Comparison of ENCODE assay signal across 9 mouse cellular contexts in genomic region chr3:51326664-51327428, GRCm38 (mm10). TPM values are rescaled to one million over a fixed set of nuclear protein-coding genes. Genes with fewer than 3 reads are reported as not detected.
DNase-seq lines count a peak whose midpoint lies in the region; ATAC-seq and TF ChIP-seq lines count a peak whose summit lies in the region.
"Had no signal": no experiment of that assay in that cellular context is flagged by ENCODE, and none has a peak within 500 bp of the region (broad histone marks: within the 10 kb centered on the region; RNA-seq: fewer than 3 reads in every experiment).

No protein-coding gene starts in this region.

- H3K36me3 ChIP-seq in liver, adult 2 months (ENCODE audit: control insufficient read depth, insufficient read depth, low read length) = peaks cover 4% of the 10 kb centered on the region; the same call in 1 of the 2 replicates
- H3K36me3 ChIP-seq in liver, embryonic 11.5 days (ENCODE audit: control insufficient read depth, insufficient read depth, low read length) = peaks cover 5% of the 10 kb centered on the region; the same call in 1 of the 2 replicates
- H3K36me3 ChIP-seq in heart, postnatal 0 days (replicated peaks; ENCODE audit: control insufficient read depth, insufficient read depth, low read length) = peaks cover 19% of the 10 kb centered on the region

- H3K4me1 ChIP-seq in liver, adult 2 months (ENCODE audit: control insufficient read depth, insufficient read depth, low read length) = peaks cover 9% of the 10 kb centered on the region
- H3K4me1 ChIP-seq in liver, embryonic 11.5 days (replicated peaks; ENCODE audit: control insufficient read depth, insufficient read depth, low read length) = no peaks in the 10 kb centered on the region
- H3K4me1 ChIP-seq in heart, postnatal 0 days (ENCODE audit: control insufficient read depth, insufficient read depth) = no peaks in the 10 kb centered on the region

- no peak for TF ChIP-seq EP300 in heart, postnatal 0 days (IDR thresholded peaks at IDR 0.05; ENCODE audit: low read depth)

- no peak overlapping the region for H3K9ac ChIP-seq in liver, adult 2 months (ENCODE audit: low read depth, low read length)
- no peak overlapping the region for H3K9ac ChIP-seq in liver, embryonic 11.5 days (ENCODE audit: low read depth, low read length)
- H3K9ac ChIP-seq in heart, postnatal 0 days (replicated peaks; ENCODE audit: low read depth, low read length) = no peak overlapping the region
- H3K9ac ChIP-seq: limb, embryonic 13.5 days had no signal

- no peaks in the 10 kb centered on the region for H3K27me3 ChIP-seq in liver, adult 2 months (ENCODE audit: control insufficient read depth, insufficient read depth, low read length)
- no peaks in the 10 kb centered on the region for H3K27me3 ChIP-seq in liver, embryonic 11.5 days (replicated peaks; ENCODE audit: control insufficient read depth, insufficient read depth, low read length)
- H3K27me3 ChIP-seq in heart, postnatal 0 days (ENCODE audit: control insufficient read depth, insufficient read depth, low read length) = no peaks in the 10 kb centered on the region
- H3K27me3 ChIP-seq: limb, embryonic 13.5 days had no signal

- H3K4me2 ChIP-seq in liver, embryonic 11.5 days = no peak overlapping the region
- H3K4me2 ChIP-seq in heart, postnatal 0 days (ENCODE audit: low read depth, low read length) = no peak overlapping the region
- H3K4me2 ChIP-seq: limb, embryonic 13.5 days had no signal

- DNase-seq in liver, adult 2 months (ENCODE audit: extremely low read depth, low read depth, low spot score) = peak; percentile 69
- no peak for DNase-seq in liver, embryonic 11.5 days (ENCODE audit: low spot score)
- peak; percentile 73 for DNase-seq in brain, adult 2 months (ENCODE audit: low read depth, low spot score)
- no peak for DNase-seq in heart, postnatal 0 days (ENCODE audit: low spot score)
- peak; percentile 63 for DNase-seq in layer of hippocampus, adult 9-11 months
- peak; percentile 14 for DNase-seq in right cerebral cortex, postnatal 25 days
- no peak for DNase-seq in retina, embryonic 14.5 days (ENCODE audit: low spot score)
- no peak for DNase-seq in retina, postnatal 1 day

- WGBS in liver, adult 2 months = 14% methylated on average over 3 of the region's 3 CpGs
- 71% methylated on average over 3 of the region's 3 CpGs for WGBS in liver, embryonic 11.5 days
- 47% methylated on average over 3 of the region's 3 CpGs for WGBS in heart, postnatal 0 days

- no peak overlapping the region for H3K27ac ChIP-seq in liver, adult 2 months (replicated peaks; ENCODE audit: insufficient read depth, low read depth, low read length)
- no peak overlapping the region for H3K27ac ChIP-seq in liver, embryonic 11.5 days (ENCODE audit: low read depth, low read length)
- H3K27ac ChIP-seq in heart, postnatal 0 days (ENCODE audit: low read depth) = 0 out of 2 replicates have a peak overlapping the region, but pooled peaks have one; percentile 23

- ATAC-seq in liver, embryonic 11.5 days (replicated peaks; ENCODE audit: low FRiP score) = no peak
- ATAC-seq in heart, postnatal 0 days (ENCODE audit: insufficient read depth, low read depth) = peak; percentile 82

- TF ChIP-seq CTCF in liver, adult 2 months (IDR thresholded peaks at IDR 0.05; ENCODE audit: low read depth, low read length) = no peak
- no peak for TF ChIP-seq CTCF in heart, postnatal 0 days (IDR thresholded peaks at IDR 0.05; ENCODE audit: low read depth)

- peaks cover 23% of the 10 kb centered on the region; the same call in 1 of the 2 replicates for H3K79me2 ChIP-seq in liver, adult 2 months (ENCODE audit: control insufficient read depth, insufficient read depth, low read length)

- peaks cover 4% of the 10 kb centered on the region; the same call in 1 of the 2 replicates for H3K9me3 ChIP-seq in liver, embryonic 11.5 days (ENCODE audit: control insufficient read depth, low read length)
- 0 out of 2 replicates have a peak, but pooled peaks cover 4% of the 10 kb centered on the region for H3K9me3 ChIP-seq in heart, postnatal 0 days (replicated peaks; ENCODE audit: control insufficient read depth, low read length)
- H3K9me3 ChIP-seq: limb, embryonic 13.5 days had no signal

- no peak overlapping the region for H3K4me3 ChIP-seq in liver, adult 2 months (ENCODE audit: insufficient read depth, low read depth, low read length)
- no peak overlapping the region for H3K4me3 ChIP-seq in liver, embryonic 11.5 days (ENCODE audit: low read depth, low read length)
- no peak overlapping the region for H3K4me3 ChIP-seq in heart, postnatal 0 days (ENCODE audit: low read depth, low read length)
- H3K4me3 ChIP-seq: limb, embryonic 13.5 days had no signal

- no peak for TF ChIP-seq POLR2A in liver, adult 2 months (IDR thresholded peaks at IDR 0.05; ENCODE audit: extremely low read depth, insufficient read depth, low read length)

RNA-seq across cellular contexts. Expression of gene Elf2, which starts 13.6 kb away (rescaled TPM):
- total RNA-seq in liver, adult 2 months (2014; rRNA removed) = 22.1 and 23.8 TPM in 2 replicates
- polyA plus RNA-seq in liver, adult 2 months (2012; rRNA removed) = 13.8 and 14.0 TPM in 2 replicates
- polyA plus RNA-seq in liver, embryonic 11.5 days (2014; fragmentation: Nextera tagmentation; extraction: Ambion mirVana) = 36.5 and 37.9 TPM in 2 replicates
- 84.0 and 104 TPM in 2 replicates for total RNA-seq in heart, postnatal 0 days (2014; rRNA removed; ENCODE audit: low replicate concordance)
- polyA plus RNA-seq in heart, postnatal 0 days (2015; fragmentation: Nextera tagmentation; extraction: Ambion mirVana) = 40.7 and 46.5 TPM in 2 replicates

Comparison
In these comparisons a context has a peak if more than half of its experiments do, and no peak if none do; other contexts are left out.
1. DNase-seq: peak in liver, adult 2 months (single experiment), brain, adult 2 months (single experiment), layer of hippocampus, adult 9-11 months (single experiment) and right cerebral cortex, postnatal 25 days (single experiment); none in liver, embryonic 11.5 days (single experiment), heart, postnatal 0 days (single experiment), retina, embryonic 14.5 days (single experiment) and retina, postnatal 1 day (single experiment).